Mouse (Mus musculus) testis, adult 2 months (tissue): ENCODE measurements around the gene Camta1.

Experiments
- CTCF ChIP-seq: fragments of 200-500 bp; IDR thresholded peaks from 2 replicates; pipeline ENCODE4 v1.5.1; 2012; ENCODE audit warnings: low read depth, mild to moderate bottlenecking, inconsistent platforms, low read length, moderate library complexity; ENCODE audit not compliant: control insufficient read depth, insufficient read depth, insufficient replicate concordance
- POLR2A ChIP-seq: fragments of 200-500 bp; IDR thresholded peaks from 2 replicates; pipeline ENCODE4 v1.6.1; 2012; ENCODE audit warnings: low read depth, mild to moderate bottlenecking, inconsistent platforms, low read length, moderate library complexity; ENCODE audit not compliant: control insufficient read depth

DNA sequence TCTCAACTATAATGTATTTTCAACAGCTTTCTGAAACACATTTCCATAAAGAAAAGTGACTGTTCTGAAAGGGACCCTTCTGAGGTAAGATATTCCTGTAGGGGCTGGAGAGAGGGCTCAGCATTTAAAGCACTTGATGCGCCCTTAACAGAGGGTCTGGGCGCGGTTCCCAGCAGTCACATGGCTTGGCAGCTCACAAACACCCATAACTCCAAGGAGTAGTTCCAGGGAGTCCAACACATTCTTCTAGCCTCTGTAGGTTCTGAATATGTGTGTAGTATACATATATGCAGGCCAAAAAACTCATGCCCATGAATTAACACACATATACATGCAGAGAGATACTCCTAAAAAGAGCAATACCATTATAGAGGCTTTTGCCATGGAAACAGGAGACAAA lies 333.9 kb downstream of the Camta1 start:
- TF ChIP-seq POLR2A = no peak
- no peak for TF ChIP-seq CTCF
